Mouse (Mus musculus) heart, embryonic 13.5 days (tissue): ENCODE results near the gene Fchsd2. TPM values are rescaled to one million over a fixed set of nuclear protein-coding genes. Genes with fewer than 3 reads are reported as not detected.

Experiments used
- ATAC-seq: fragments of 200-750 bp; cut with Nextera tagmentation; 2 replicates; pipeline ENCODE4 v1.8.0; 2017; ENCODE audit warnings: moderate TSS enrichment; ENCODE audit not compliant: insufficient number of reproducible peaks, low FRiP score, low TSS enrichment; ENCODE audit errors: extremely low read depth
- H3K27ac ChIP-seq: fragments of 300-500 bp; sonication (generic); replicated peaks from 2 replicates; pipeline ENCODE4 v1.5.1; 2015; ENCODE audit warnings: moderate library complexity, mild to moderate bottlenecking, inconsistent platforms
- H3K27me3 ChIP-seq: fragments of 300-500 bp; sonication (generic); replicated peaks from 2 replicates; pipeline ENCODE4 v1.6.1; 2015; ENCODE audit warnings: mild to moderate bottlenecking, inconsistent platforms
- H3K36me3 ChIP-seq: fragments of 300-500 bp; sonication (generic); 2 replicates; pipeline ENCODE4 v1.6.1; 2015; ENCODE audit warnings: mild to moderate bottlenecking, inconsistent platforms
- H3K4me1 ChIP-seq: fragments of 300-500 bp; sonication (generic); 2 replicates; pipeline ENCODE4 v1.6.1; 2015; ENCODE audit warnings: inconsistent platforms
- H3K4me2 ChIP-seq: fragments of 300-500 bp; sonication (generic); 2 replicates; pipeline ENCODE4 v1.6.1; 2015; ENCODE audit warnings: inconsistent platforms, mild to moderate bottlenecking, moderate library complexity
- H3K4me3 ChIP-seq: fragments of 300-500 bp; sonication (generic); 2 replicates; pipeline ENCODE4 v1.5.1; 2015; ENCODE audit warnings: moderate library complexity, mild to moderate bottlenecking, inconsistent platforms
- H3K9ac ChIP-seq: fragments of 300-500 bp; sonication (generic); 2 replicates; pipeline ENCODE4 v1.6.1; 2015; ENCODE audit warnings: inconsistent platforms, mild to moderate bottlenecking, moderate library complexity
- H3K9me3 ChIP-seq: fragments of 300-500 bp; sonication (generic); 2 replicates; pipeline ENCODE4 v1.6.1; 2016; ENCODE audit warnings: inconsistent platforms
- WGBS: fragments of 180-500 bp; shearing (Covaris S2); methylation state at CpG from one replicate; pipeline ENCODE4 v1.1.7; 2015; ENCODE audit warnings: mixed read lengths; 5-methylcytosine and 5-hydroxymethylcytosine counted together
- polyA plus RNA-seq: library from polyadenylated mRNA; unstranded; fragments of >200 nt; fragmentation: Nextera tagmentation; extraction: Ambion mirVana; gene quantifications from 2 replicates; pipeline ENCODE4 v1.2.1, GENCODE M21; 2015

Gene Fchsd2
- polyA plus RNA-seq, 1 experiment from 2014 or later = 13.5 TPM

GRCm38 (mm10) chr7:101267457-101268259, 175.0 kb downstream of the Fchsd2 start:
- Histone ChIP-seq H3K27me3 (no peaks in the 10 kb centered on the region), H3K27ac (peak overlapping the region; percentile 87), H3K4me2 (peak overlapping the region; percentile 31; the same call in 1 of the 2 replicates), H3K4me3 (no peak overlapping the region), H3K9ac (no peak overlapping the region), H3K4me1 (peaks cover 20% of the 10 kb centered on the region), H3K36me3 (peaks cover 23% of the 10 kb centered on the region), H3K9me3 (no peaks in the 10 kb centered on the region)
- 30% methylated on average over 3 of the region's 3 CpGs for WGBS
- no peak for ATAC-seq

GRCm38 (mm10) chr7:101271602-101272001, 178.9 kb downstream of the Fchsd2 start:
- Histone ChIP-seq H3K9ac (no peak overlapping the region), H3K36me3 (peaks cover 47% of the 10 kb centered on the region), H3K4me3 (no peak overlapping the region), H3K27me3 (no peaks in the 10 kb centered on the region), H3K4me2 (no peak overlapping the region), H3K4me1 (peaks cover 18% of the 10 kb centered on the region), H3K27ac (no peak overlapping the region), H3K9me3 (no peaks in the 10 kb centered on the region)
- no peak for ATAC-seq
- 79% methylated on average over 1 of the region's 1 CpGs for WGBS

GRCm38 (mm10) chr7:101272466-101273160, 179.9 kb downstream of the Fchsd2 start:
- H3K9me3 ChIP-seq = no peaks in the 10 kb centered on the region
- WGBS = 72% methylated on average over 8 of the region's 8 CpGs
- ATAC-seq = no peak
- peaks cover 8% of the 10 kb centered on the region for H3K4me1 ChIP-seq
- H3K4me3 ChIP-seq = no peak overlapping the region
- no peak overlapping the region for H3K4me2 ChIP-seq
- no peak overlapping the region for H3K27ac ChIP-seq
- H3K9ac ChIP-seq = no peak overlapping the region
- no peaks in the 10 kb centered on the region for H3K27me3 ChIP-seq
- H3K36me3 ChIP-seq = peaks cover 57% of the 10 kb centered on the region

- Histone ChIP-seq H3K4me2 (no peak overlapping the region), H3K27ac (no peak overlapping the region), H3K4me3 (no peak overlapping the region), H3K36me3 (peaks cover 93% of the 10 kb centered on the region), H3K27me3 (no peaks in the 10 kb centered on the region), H3K4me1 (no peaks in the 10 kb centered on the region), H3K9ac (no peak overlapping the region), H3K9me3 (no peaks in the 10 kb centered on the region)
- 81% methylated on average over 3 of the region's 3 CpGs for whole genome bisulfite sequencing
- ATAC-seq = no peak
Measured at GRCm38 (mm10) chr7:101282721-101283120, 190.1 kb downstream of the Fchsd2 start.

- ATAC-seq = no peak
- no peaks in the 10 kb centered on the region for H3K9me3 ChIP-seq
- no peaks in the 10 kb centered on the region for H3K27me3 ChIP-seq
- no peak overlapping the region for H3K9ac ChIP-seq
- no peaks in the 10 kb centered on the region for H3K4me1 ChIP-seq
- H3K27ac ChIP-seq = no peak overlapping the region
- H3K4me2 ChIP-seq = no peak overlapping the region
- no peak overlapping the region for H3K4me3 ChIP-seq
- 88% methylated on average over 1 of the region's 1 CpGs for WGBS
- H3K36me3 ChIP-seq = peaks cover 87% of the 10 kb centered on the region
Measured at GRCm38 (mm10) chr7:101284504-101284903, 191.8 kb downstream of the Fchsd2 start.

DNA sequence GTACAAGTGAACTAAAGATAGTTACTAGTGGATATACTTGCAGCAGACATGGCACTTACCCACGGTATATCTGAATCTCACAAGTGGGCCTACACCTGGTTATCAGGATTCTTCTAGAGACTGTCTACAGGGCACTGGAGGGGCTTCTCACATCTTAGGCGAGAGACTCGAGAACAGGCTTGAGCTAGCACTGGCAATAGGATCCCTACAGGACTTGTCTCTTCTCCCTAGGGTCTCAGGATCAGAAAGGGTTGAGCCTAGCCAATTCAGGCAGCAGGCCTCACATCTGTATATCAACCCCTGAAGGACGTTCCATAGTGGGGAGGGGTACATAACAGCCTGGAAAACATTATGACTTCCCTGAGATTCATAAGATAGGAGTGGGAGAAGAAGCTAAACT, 194.2 kb downstream of the Fchsd2 start:
- no peak for ATAC-seq
- Histone ChIP-seq H3K4me1 (no peaks in the 10 kb centered on the region), H3K4me3 (no peak overlapping the region), H3K27me3 (no peaks in the 10 kb centered on the region), H3K4me2 (no peak overlapping the region), H3K9ac (no peak overlapping the region), H3K9me3 (no peaks in the 10 kb centered on the region), H3K27ac (no peak overlapping the region), H3K36me3 (peaks cover 89% of the 10 kb centered on the region)
- WGBS = 67% methylated on average over 4 of the region's 4 CpGs

DNA sequence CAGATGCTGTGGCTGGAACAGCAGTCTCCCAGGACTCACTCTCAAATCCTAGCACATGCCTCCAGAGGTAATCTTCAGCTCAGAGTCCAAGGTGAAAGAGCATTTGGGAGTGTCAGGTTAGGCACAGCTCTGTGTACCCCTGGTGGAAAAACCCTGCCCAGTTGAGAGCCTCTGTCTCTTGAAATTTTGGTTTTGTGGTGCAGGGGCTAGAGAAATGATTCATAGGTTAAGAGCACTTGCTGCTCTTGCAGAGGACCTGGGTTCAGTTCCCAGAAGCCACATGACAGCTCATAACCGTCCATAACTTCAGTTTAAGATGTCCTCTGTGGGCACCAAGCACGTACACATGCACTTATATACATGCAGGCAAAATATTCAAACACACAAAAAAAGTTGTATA, 195.2 kb downstream of the Fchsd2 start:
- WGBS = 76% methylated on average over 2 of the region's 2 CpGs
- no peak for ATAC-seq
- peaks cover 86% of the 10 kb centered on the region for H3K36me3 ChIP-seq

DNA sequence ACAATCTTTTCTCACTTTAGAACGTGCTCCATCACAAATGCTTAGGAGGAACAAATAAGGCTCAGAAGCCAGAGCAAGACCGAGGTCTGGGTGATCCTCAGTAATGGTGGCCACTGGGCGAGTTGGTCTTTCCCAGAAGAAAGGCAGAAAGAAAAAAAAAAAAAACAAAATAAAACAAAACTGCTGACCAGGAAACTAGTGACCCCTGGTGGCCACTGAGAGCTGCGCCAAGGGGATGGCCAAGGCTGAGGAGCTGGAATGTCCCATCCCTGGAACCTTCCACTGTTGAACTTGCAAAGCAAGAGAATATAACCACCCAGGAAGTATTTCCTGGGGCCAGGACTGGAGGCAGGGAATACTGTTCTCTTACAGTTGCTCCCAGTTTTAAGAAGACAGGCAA, 195.8 kb downstream of the Fchsd2 start:
- H3K27me3 ChIP-seq = no peaks in the 10 kb centered on the region
- WGBS = 39% methylated on average over 4 of the region's 4 CpGs
- H3K27ac ChIP-seq = no peak overlapping the region
- no peak overlapping the region for H3K4me3 ChIP-seq
- H3K9me3 ChIP-seq = no peaks in the 10 kb centered on the region
- no peak overlapping the region for H3K9ac ChIP-seq
- H3K4me1 ChIP-seq = 0 out of 2 replicates have a peak, but pooled peaks cover under 1% of the 10 kb centered on the region
- no peak for ATAC-seq
- H3K36me3 ChIP-seq = peaks cover 84% of the 10 kb centered on the region
- no peak overlapping the region for H3K4me2 ChIP-seq

More for the DNA sequence above, 195.2 kb downstream of the Fchsd2 start:
- H3K27me3 ChIP-seq = no peaks in the 10 kb centered on the region
- H3K4me3 ChIP-seq = no peak overlapping the region
- H3K4me2 ChIP-seq = no peak overlapping the region
- H3K4me1 ChIP-seq = no peaks in the 10 kb centered on the region
- no peak overlapping the region for H3K27ac ChIP-seq
- no peaks in the 10 kb centered on the region for H3K9me3 ChIP-seq
- H3K9ac ChIP-seq = no peak overlapping the region

- Histone ChIP-seq H3K27me3 (no peaks in the 10 kb centered on the region), H3K9me3 (no peaks in the 10 kb centered on the region), H3K27ac (no peak overlapping the region), H3K4me3 (no peak overlapping the region), H3K9ac (no peak overlapping the region), H3K4me1 (0 out of 2 replicates have a peak, but pooled peaks cover 5% of the 10 kb centered on the region), H3K36me3 (peaks cover 84% of the 10 kb centered on the region), H3K4me2 (no peak overlapping the region)
- ATAC-seq = no peak
- 82% methylated on average over 10 of the region's 10 CpGs for WGBS
Measured at GRCm38 (mm10) chr7:101290401-101290800, 197.7 kb downstream of the Fchsd2 start.

- no peak overlapping the region for H3K9ac ChIP-seq
- peaks cover 82% of the 10 kb centered on the region for H3K36me3 ChIP-seq
- H3K9me3 ChIP-seq = no peaks in the 10 kb centered on the region
- H3K27ac ChIP-seq = no peak overlapping the region
- H3K4me3 ChIP-seq = no peak overlapping the region
- peaks cover 5% of the 10 kb centered on the region for H3K4me1 ChIP-seq
- no peak for ATAC-seq
- WGBS = 82% methylated on average over 5 of the region's 5 CpGs
- H3K27me3 ChIP-seq = no peaks in the 10 kb centered on the region
- H3K4me2 ChIP-seq = no peak overlapping the region
Measured at GRCm38 (mm10) chr7:101291211-101291610, 198.5 kb downstream of the Fchsd2 start.

DNA sequence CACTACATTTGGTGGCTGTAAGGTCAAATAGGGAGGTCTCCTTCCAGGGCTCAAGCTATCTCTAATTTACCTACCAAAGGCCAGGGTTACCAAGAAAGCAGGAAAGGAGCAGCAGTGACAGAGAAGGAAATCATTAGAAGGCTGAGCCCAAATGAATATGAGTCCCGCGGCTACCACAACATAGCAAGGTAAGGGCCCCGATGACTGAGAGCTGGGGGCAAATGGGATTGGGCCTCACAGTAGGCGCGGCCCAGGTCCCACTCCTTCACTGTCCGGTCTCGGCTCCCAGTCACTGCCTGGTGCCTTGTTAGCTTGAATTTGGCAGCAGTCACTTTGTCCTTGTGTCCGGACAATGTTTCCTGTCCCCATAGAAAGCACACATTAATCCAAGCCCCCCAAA, 199.0 kb downstream of the Fchsd2 start:
- H3K4me2 ChIP-seq = no peak overlapping the region
- H3K4me1 ChIP-seq = peaks cover 9% of the 10 kb centered on the region
- H3K9me3 ChIP-seq = no peaks in the 10 kb centered on the region
- no peak overlapping the region for H3K4me3 ChIP-seq
- H3K36me3 ChIP-seq = peaks cover 78% of the 10 kb centered on the region
- 84% methylated on average over 8 of the region's 8 CpGs for WGBS
- H3K9ac ChIP-seq = no peak overlapping the region
- H3K27ac ChIP-seq = no peak overlapping the region
- ATAC-seq = no peak
- H3K27me3 ChIP-seq = no peaks in the 10 kb centered on the region
